Mouse (Mus musculus) kidney, postnatal 4 days (tissue): ENCODE data around the gene Casq1.

Source experiments
- DNase-seq, 2 experiments: peaks; one replicate each; pipeline ENCODE4 v3.0.0; 2021; ENCODE audit warnings: mixed read lengths in 2 of 2

Gene Casq1

GRCm38 (mm10) chr1:172205741-172206087 is 14.0 kb downstream of the Casq1 start:
- no peak for DNase-seq

- DNase-seq: no peak
These were observed 14.6 kb downstream of the Casq1 start for GRCm38 (mm10) chr1:172204814-172205740.

GRCm38 (mm10) chr1:172204033-172204813 is 15.4 kb downstream of the Casq1 start:
- peak in 1 of 2 experiments; percentile 42 for DNase-seq

- DNase-seq: peak in 1 of 2 experiments; percentile 54
These were observed 16.1 kb downstream of the Casq1 start for GRCm38 (mm10) chr1:172203566-172203965.

GRCm38 (mm10) chr1:172202894-172203522 is 16.7 kb downstream of the Casq1 start:
- peak in 1 of 2 experiments; percentile 66 for DNase-seq

GRCm38 (mm10) chr1:172201967-172202880 is 17.4 kb downstream of the Casq1 start:
- peak in 1 of 2 experiments; percentile 51 for DNase-seq

GRCm38 (mm10) chr1:172200871-172201447 is 18.7 kb downstream of the Casq1 start:
- peak in 1 of 2 experiments; percentile 55 for DNase-seq

- DNase-seq: no peak
These were observed 19.5 kb downstream of the Casq1 start for GRCm38 (mm10) chr1:172200161-172200560.

- DNase-seq: no peak
These were observed 20.7 kb downstream of the Casq1 start for GRCm38 (mm10) chr1:172198996-172199395.

- no peak for DNase-seq
These were observed 21.4 kb downstream of the Casq1 start for GRCm38 (mm10) chr1:172198316-172198715.

- DNase-seq: no peak
These were observed 21.8 kb downstream of the Casq1 start for GRCm38 (mm10) chr1:172197851-172198250.

GRCm38 (mm10) chr1:172197146-172197545 is 22.5 kb downstream of the Casq1 start:
- DNase-seq: no peak

GRCm38 (mm10) chr1:172194435-172194834 is 25.2 kb downstream of the Casq1 start:
- no peak for DNase-seq

- no peak for DNase-seq
These were observed 27.5 kb downstream of the Casq1 start for GRCm38 (mm10) chr1:172192217-172192616.

- no peak for DNase-seq
These were observed 28.1 kb downstream of the Casq1 start for GRCm38 (mm10) chr1:172191578-172191977.

GRCm38 (mm10) chr1:172188891-172189290 is 30.8 kb downstream of the Casq1 start:
- peak; percentile 55 to 63 for DNase-seq

- DNase-seq: no peak
These were observed 33.0 kb downstream of the Casq1 start for GRCm38 (mm10) chr1:172186401-172187289.

- no peak for DNase-seq
These were observed 35.8 kb downstream of the Casq1 start for GRCm38 (mm10) chr1:172183915-172184314.

GRCm38 (mm10) chr1:172183056-172183455 is 36.6 kb downstream of the Casq1 start:
- no peak for DNase-seq

GRCm38 (mm10) chr1:172181777-172182176 is 37.9 kb downstream of the Casq1 start:
- no peak for DNase-seq

GRCm38 (mm10) chr1:172180881-172181280 is 38.8 kb downstream of the Casq1 start:
- no peak for DNase-seq
